Mouse (Mus musculus) kidney, postnatal 0 days (tissue): Measurements from ENCODE around the gene Pck2. TPM values are rescaled to one million over a fixed set of nuclear protein-coding genes. Genes with fewer than 3 reads are reported as not detected.
A peak's percentile ranks its signal among the peaks of the same experiment; 100 is the strongest.

Source experiments
- ATAC-seq: fragments of 200-750 bp; cut with Nextera tagmentation; replicated peaks from 2 replicates; pipeline ENCODE4 v1.8.0; 2017; ENCODE audit warnings: low read depth, moderate number of reproducible peaks, moderate TSS enrichment, moderate library complexity; ENCODE audit not compliant: low FRiP score
- DNase-seq: peaks from one replicate; pipeline ENCODE4 v3.0.0-alpha.2; 2016; ENCODE audit warnings: low spot score
- H3K27ac ChIP-seq: fragments of 300-500 bp; sonication (generic); 2 replicates; pipeline ENCODE4 v1.5.1; 2014; ENCODE audit warnings: mild to moderate bottlenecking
- H3K27me3 ChIP-seq: fragments of 300-500 bp; sonication (generic); 2 replicates; pipeline ENCODE4 v1.6.1; 2014; ENCODE audit warnings: low read length, mixed read lengths; ENCODE audit not compliant: insufficient read depth
- H3K36me3 ChIP-seq: fragments of 300-500 bp; sonication (generic); 2 replicates; pipeline ENCODE4 v1.6.1; 2014; ENCODE audit warnings: low read length, mixed read lengths; ENCODE audit not compliant: insufficient read depth
- H3K4me1 ChIP-seq: fragments of 300-500 bp; sonication (generic); replicated peaks from 2 replicates; pipeline ENCODE4 v1.6.1; 2014; ENCODE audit warnings: antibody characterized with exemption, low read length, mixed read lengths; ENCODE audit not compliant: insufficient read depth
- H3K4me2 ChIP-seq: fragments of 300-500 bp; sonication (generic); 2 replicates; pipeline ENCODE4 v1.6.1; 2014; ENCODE audit warnings: mild to moderate bottlenecking, low read length, moderate library complexity, mixed read lengths
- H3K4me3 ChIP-seq: fragments of 300-500 bp; sonication (generic); replicated peaks from 2 replicates; pipeline ENCODE4 v1.5.1; 2014; ENCODE audit warnings: low read depth, low read length
- H3K9ac ChIP-seq: fragments of 300-500 bp; sonication (generic); 2 replicates; pipeline ENCODE4 v1.6.1; 2014; ENCODE audit warnings: low read depth, low read length
- H3K9me3 ChIP-seq: fragments of 300-500 bp; sonication (generic); replicated peaks from 2 replicates; pipeline ENCODE4 v1.6.1; 2016; ENCODE audit warnings: low read length, inconsistent platforms, mixed read lengths
- CTCF ChIP-seq: IDR thresholded peaks from 2 replicates; pipeline ENCODE4 v1.5.1; 2016; ENCODE audit warnings: antibody characterized with exemption, low read depth, mild to moderate bottlenecking, moderate library complexity
- WGBS: fragments of 180-500 bp; shearing (Covaris S2); extraction: QIAGEN DNeasy Blood & Tissue Kit; methylation state at CpG from one replicate; pipeline ENCODE4 v1.1.7; 2014; 5-methylcytosine and 5-hydroxymethylcytosine counted together
- polyA plus RNA-seq: library from polyadenylated mRNA; unstranded; fragments of >200 nt; fragmentation: Nextera tagmentation; extraction: Ambion mirVana; gene quantifications from 2 replicates; pipeline ENCODE4 v1.2.1, GENCODE M21; 2015

Gene Pck2
- polyA plus RNA-seq, 1 experiment from 2014 or later = 38.2 TPM

DNA sequence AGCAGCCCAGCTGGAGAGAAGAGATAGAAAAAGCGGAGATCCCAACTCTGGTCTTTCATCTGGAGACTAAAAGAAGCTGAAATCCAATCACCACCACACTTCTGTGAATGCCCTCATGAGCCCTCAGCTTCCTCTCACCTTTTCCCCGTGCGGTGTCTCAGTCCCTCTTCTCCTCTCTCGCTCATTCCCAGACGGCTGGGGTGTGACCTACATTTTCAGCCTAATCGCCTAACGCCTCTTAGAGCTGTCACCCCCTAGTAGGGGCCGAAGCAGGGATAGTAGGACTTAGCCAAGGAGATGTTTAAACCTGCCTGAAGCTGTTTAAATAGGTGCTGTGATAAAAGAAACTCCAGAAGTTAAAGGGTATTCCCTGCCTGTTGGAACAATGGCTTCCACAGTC lies 15.3 kb upstream of the Pck2 start, which contains the start of gene Nrl:
TSS of gene Nrl (minus strand) at position 197 of the 400 bp plus-strand sequence.
- no peak for DNase-seq
- no peaks in the 10 kb centered on the region for H3K4me1 ChIP-seq
- TF ChIP-seq CTCF = no peak
- no peaks in the 10 kb centered on the region for H3K9me3 ChIP-seq
- H3K4me3 ChIP-seq = no peak within 1 kb of the TSS
- no peaks in the 10 kb centered on the region for H3K36me3 ChIP-seq
- H3K9ac ChIP-seq = 0 out of 2 replicates have a peak within 1 kb of the TSS, but pooled peaks have one; percentile 2
- no peak within 1 kb of the TSS for H3K27ac ChIP-seq
- no peak within 1 kb of the TSS for H3K4me2 ChIP-seq
- ATAC-seq = no peak
- 22% methylated on average over 8 of the region's 8 CpGs for WGBS
- H3K27me3 ChIP-seq = peaks cover 15% of the 10 kb centered on the region

DNA sequence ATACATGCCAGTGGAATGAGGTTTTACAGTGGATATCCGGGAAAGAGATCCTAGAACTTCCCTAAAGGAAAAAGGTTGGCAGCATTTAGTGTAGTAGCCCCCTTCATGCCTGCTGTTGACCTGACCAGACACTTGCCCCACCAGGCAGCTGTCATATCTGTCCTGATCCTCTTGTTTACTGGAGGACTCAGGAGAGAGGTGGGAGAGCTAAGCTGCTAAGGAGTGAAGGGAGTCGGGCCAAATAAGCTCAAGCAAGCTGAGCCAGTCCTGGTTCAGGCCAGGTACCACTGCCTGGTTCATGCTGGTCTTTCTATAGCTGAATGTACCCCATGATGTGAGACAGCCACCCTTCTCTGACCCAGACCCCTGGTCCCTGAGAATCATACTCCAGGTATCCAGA lies 13.4 kb upstream of the Pck2 start:
- Histone ChIP-seq H3K9ac (no peak overlapping the region), H3K4me3 (no peak overlapping the region), H3K4me1 (no peaks in the 10 kb centered on the region), H3K4me2 (no peak overlapping the region), H3K36me3 (no peaks in the 10 kb centered on the region), H3K9me3 (no peaks in the 10 kb centered on the region), H3K27ac (no peak overlapping the region), H3K27me3 (peaks cover 4% of the 10 kb centered on the region)
- ATAC-seq (no peak), DNase-seq (no peak)
- WGBS = 76% methylated on average over 2 of the region's 2 CpGs
- TF ChIP-seq CTCF = no peak

DNA sequence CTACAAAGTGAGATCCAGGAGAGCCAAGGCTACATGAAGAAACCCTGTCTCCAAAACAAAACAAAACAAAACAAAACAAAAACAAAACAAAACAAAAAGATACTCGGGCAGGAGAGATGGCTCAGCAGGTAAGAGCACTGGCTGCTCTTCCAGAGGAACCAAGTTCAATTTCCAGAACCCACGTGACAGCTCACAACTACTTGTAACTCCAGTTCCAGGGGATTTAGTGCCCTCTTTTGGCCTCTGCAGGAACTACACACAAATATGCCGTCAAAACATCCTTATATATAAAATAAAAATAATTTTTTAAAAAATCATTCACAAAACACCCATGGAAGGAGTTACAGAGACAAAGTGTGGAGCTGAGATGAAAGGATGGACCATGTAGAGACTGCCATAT lies 12.1 kb upstream of the Pck2 start:
- H3K4me2 ChIP-seq = no peak overlapping the region
- ATAC-seq (no peak), DNase-seq (peak; percentile 64)
- no peaks in the 10 kb centered on the region for H3K36me3 ChIP-seq
- no peaks in the 10 kb centered on the region for H3K9me3 ChIP-seq
- H3K9ac ChIP-seq = no peak overlapping the region
- 20% methylated on average over 3 of the region's 3 CpGs for WGBS
- H3K4me1 ChIP-seq = no peaks in the 10 kb centered on the region
- no peaks in the 10 kb centered on the region for H3K27me3 ChIP-seq
- peak; percentile 70 for TF ChIP-seq CTCF
- H3K4me3 ChIP-seq = no peak overlapping the region
- no peak overlapping the region for H3K27ac ChIP-seq

DNA sequence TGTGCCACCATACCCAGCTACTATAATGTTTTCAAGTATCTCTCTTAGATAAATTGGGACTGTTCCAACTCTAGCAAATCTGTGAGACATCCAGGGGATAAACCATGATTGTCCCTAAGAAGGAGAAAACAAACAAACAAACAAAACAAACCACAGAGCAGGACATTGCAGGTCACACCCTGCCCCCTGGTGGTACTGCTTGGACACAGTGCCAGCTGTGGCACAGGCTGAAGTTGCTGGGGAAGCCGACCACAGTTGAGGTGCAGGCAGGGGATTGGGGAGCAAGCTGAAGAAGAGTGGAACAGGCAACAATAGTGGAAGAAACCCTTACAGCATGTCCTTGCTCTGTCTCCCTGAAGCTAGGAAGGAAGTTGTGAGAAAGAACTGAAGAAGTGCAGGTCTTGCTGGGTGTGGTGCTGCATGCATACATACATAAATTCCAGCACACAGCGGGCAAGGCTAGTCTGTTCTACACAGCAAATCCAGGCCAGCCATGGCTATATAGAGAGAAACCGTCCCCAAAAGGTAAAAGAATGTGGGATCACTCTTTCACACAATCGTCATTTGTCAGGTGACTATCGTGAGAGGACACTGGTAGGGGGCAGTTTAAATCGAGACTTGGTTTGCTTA lies 3.8 kb upstream of the Pck2 start:
- peaks cover 6% of the 10 kb centered on the region for H3K4me1 ChIP-seq
- no peak overlapping the region for H3K9ac ChIP-seq
- no peak overlapping the region for H3K4me2 ChIP-seq
- no peaks in the 10 kb centered on the region for H3K9me3 ChIP-seq
- no peak overlapping the region for H3K4me3 ChIP-seq
- DNase-seq (peak; percentile 58), ATAC-seq (no peak)
- TF ChIP-seq CTCF = peak; percentile 85
- no peaks in the 10 kb centered on the region for H3K36me3 ChIP-seq
- 57% methylated on average over 6 of the region's 6 CpGs for WGBS
- H3K27me3 ChIP-seq = no peaks in the 10 kb centered on the region
- no peak overlapping the region for H3K27ac ChIP-seq

DNA sequence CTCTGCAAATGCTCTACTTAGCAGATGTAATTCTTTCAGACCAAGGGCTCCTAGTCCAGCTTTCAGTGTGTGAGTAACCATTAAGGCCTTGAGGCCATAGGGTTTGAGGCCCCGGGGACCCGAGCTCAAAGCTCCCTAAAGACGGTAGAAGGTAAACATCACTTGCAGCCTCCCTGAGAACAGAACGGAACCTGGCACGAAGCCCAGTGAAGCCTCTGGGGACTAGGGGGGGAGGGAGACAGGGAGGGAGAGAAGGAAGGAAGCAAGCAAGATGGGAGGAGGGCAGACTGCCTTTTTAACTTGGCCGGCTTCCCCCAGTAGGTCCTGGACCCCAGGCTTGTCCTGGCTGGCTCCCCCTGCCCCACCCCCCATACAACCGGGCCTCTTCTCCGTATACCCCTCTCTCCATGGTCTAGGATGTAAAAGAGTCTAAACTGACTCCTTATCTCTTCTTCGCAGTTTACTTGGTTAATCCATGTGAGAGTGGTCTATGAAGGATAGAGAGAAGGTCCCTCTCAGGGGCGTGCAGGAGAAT lies 788 bp downstream of the Pck2 start:
- peaks cover 11% of the 10 kb centered on the region for H3K4me1 ChIP-seq
- no peaks in the 10 kb centered on the region for H3K27me3 ChIP-seq
- 4% methylated on average over 10 of the region's 10 CpGs for WGBS
- TF ChIP-seq CTCF = no peak
- peak; percentile 76 for DNase-seq
- H3K9me3 ChIP-seq = no peaks in the 10 kb centered on the region
- H3K4me3 ChIP-seq = peak overlapping the region; percentile 70
- peaks cover 26% of the 10 kb centered on the region for H3K36me3 ChIP-seq
- H3K9ac ChIP-seq = peak overlapping the region; percentile 74
- H3K4me2 ChIP-seq = peak overlapping the region; percentile 75
- H3K27ac ChIP-seq = peak overlapping the region; percentile 94
- ATAC-seq = peak; percentile 27

DNA sequence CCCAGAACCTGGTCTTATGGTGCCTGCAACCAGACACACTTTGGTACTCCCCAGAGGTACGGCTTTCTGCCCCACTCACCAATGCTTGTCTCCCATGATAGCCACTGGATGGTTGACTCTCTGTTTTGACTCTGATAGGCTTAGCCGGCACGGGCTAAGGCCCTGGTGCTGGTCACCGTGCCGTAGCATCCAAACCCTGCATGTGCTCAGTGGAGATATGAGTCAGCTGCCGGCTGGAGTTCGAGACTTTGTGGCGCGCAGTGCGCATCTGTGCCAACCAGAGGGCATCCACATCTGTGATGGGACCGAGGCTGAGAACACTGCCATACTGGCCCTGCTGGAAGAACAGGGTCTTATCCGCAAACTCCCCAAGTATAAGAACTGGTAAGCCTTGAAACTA lies 2.2 kb downstream of the Pck2 start:
- Histone ChIP-seq H3K9me3 (no peaks in the 10 kb centered on the region), H3K9ac (no peak overlapping the region), H3K4me3 (no peak overlapping the region), H3K4me2 (no peak overlapping the region), H3K27me3 (no peaks in the 10 kb centered on the region), H3K27ac (no peak overlapping the region), H3K4me1 (peaks cover 11% of the 10 kb centered on the region), H3K36me3 (peaks cover 35% of the 10 kb centered on the region)
- DNase-seq (no peak), ATAC-seq (no peak)
- no peak for TF ChIP-seq CTCF
- WGBS = 97% methylated on average over 12 of the region's 12 CpGs
